Mouse (Mus musculus) retina, embryonic 14.5 days (tissue): ENCODE measurements at regions not wholly inside any gene's neighbourhood (a gene's known extent, or its start where the extent isn't known, plus 50 kb on each side); places are given as distances from the start of the nearest gene placed in this dataset.

Source experiments
- DNase-seq: peaks from one replicate; pipeline ENCODE4 v3.0.0-alpha.2; 2015; ENCODE audit warnings: low spot score

- peak; percentile 44 for DNase-seq
Observed at GRCm38 (mm10) chr2:133362693-133363443, 189.1 kb upstream of the Bmp2 start.

- no peak for DNase-seq
Observed at GRCm38 (mm10) chr2:133371490-133372215, 180.3 kb upstream of the Bmp2 start.

DNA sequence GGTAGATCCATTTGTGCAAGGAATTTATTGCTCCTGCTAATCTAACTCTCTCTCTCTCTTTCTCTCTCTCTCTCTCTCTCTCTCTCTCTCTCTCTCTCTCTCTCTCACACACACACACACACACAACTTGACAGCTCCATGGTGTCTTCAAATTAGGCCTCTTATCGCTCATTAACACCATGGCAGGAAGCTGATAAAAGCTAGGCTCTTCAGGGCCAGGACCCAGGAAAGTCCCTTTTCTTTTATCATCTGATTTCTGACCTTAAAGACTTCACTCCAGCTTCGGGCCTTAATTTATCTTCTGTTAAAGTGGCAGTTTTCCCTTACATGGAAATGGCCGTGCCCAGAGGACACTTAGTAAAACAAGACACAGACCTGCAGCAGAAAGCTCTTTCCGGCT, 178.4 kb upstream of the Bmp2 start:
- no peak for DNase-seq

DNA sequence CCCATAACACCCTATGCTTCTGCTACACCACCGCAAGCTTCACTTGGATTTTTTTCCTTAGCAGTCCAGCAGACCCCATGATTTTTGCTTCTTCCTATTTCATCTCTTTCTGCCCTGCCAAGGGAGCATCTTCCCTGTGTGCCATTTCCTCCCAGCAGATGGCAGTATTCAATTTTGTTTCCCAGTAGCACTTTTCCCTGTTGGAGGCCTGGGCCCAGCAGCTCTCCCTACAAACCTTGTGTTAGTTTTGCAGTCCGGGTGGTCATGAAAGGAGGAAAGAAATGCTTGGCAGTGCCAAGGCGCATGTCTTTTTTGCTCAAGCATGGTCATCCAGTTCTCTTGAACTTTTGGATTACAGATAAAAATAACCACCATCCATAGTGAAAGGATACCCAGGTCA, 170.9 kb upstream of the Bmp2 start:
- peak; percentile 38 for DNase-seq

DNA sequence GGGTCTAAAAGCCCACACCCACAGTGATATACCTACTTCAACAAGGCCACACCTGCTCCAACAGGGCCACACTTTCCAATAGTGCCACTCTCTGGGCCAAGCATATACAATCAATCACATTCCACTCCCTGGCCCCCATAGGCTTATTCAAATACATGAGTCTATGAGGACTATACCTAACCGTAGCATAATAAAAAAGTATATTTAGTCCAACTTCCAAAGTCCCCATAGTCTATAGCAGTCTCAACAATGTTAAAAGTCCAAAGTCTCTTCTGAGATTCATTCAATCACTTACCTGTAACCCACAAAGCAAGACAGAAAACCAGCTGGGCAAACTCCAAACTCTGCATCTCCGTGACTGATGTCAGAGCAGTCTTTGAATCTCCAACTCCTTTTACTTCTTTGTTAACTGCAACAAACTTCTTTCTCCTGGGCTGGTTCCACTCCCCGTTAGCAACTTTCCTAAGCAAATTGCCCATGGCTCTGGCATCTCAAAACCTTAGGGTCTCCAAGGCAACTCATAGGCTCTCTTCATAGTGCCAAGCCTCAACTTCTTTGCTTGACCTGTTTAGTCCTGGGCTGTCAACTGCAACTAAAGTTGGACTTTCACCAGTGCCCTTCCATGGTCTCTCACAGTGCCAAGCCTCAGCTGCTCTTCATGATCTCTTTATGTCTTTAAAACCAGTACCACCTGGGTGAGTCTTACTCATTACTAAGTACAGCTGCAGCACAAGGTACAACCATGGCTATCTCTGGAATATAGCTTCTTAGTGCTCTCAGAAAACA, 168.6 kb upstream of the Bmp2 start:
- DNase-seq = no peak

DNA sequence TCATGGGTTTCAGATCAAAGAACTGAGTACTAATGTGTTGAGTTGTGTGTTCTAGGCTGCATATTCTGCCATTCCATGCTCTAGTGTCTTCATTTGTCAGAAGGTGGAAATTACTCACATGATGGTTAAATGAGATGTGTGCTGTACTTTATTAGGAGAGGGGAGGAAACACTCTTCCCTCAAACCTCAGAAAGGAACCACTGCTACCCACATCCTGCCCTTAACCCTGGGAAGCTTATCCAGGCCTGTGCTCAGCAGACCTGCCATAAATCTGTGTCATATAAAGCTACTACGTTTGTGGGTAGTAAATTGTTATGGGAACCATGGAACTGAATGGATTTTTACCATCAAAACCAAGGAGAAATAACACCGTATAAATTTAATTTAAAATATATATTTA, 166.7 kb upstream of the Bmp2 start:
- DNase-seq = no peak

GRCm38 (mm10) chr2:133387349-133387748, 164.6 kb upstream of the Bmp2 start:
- DNase-seq = no peak

DNA sequence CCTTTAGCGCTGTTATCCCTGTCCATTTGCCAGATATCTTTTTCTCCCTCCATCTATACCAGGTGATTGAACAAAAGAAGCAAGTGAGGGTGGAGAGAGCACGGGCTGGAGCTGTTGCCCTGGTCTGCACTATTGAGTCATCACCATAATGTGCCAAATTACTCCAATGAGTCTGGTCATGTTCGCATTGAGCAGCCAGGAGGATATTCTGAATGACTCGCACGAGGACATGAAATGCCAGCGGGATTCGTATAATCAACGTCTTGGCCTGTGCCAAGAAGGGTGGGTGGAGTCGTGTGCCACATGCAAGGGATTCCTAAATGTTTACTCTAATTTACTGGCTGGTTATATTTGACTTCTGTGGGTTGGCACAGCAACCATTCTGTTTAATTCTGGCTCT, 159.7 kb upstream of the Bmp2 start:
- no peak for DNase-seq

GRCm38 (mm10) chr2:133397566-133397965, 154.4 kb upstream of the Bmp2 start:
- DNase-seq = no peak

DNA sequence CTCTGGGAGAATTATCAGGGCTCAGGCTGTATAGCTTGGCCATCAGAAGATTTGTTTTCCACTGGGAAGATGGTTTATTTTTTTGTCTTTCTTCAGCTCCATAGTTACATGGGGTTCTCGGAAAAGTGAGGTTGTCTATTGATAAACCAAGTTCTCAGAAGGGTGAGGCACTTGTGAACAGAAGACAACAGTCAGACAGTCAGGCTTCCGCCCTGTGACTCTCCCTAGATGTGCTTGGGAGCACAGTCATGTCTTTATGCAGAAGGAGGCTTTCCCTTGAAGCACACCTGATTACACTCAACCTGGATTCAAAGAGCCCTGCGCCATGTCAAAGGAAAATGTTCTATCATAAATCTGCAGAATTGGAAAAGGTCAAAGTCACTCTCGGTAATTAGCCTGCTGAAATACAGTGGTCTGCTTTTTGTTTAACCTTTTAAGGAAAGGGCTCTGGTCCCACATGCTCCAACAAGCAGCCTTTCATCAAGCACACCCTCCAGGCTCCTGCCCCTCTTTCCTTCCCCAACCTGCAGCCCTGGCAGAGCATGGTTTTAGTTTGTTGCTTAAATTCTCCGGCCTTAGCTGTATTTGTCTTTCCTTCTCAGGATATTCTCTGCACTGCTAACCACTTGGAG, 152.8 kb upstream of the Bmp2 start:
- no peak for DNase-seq

DNA sequence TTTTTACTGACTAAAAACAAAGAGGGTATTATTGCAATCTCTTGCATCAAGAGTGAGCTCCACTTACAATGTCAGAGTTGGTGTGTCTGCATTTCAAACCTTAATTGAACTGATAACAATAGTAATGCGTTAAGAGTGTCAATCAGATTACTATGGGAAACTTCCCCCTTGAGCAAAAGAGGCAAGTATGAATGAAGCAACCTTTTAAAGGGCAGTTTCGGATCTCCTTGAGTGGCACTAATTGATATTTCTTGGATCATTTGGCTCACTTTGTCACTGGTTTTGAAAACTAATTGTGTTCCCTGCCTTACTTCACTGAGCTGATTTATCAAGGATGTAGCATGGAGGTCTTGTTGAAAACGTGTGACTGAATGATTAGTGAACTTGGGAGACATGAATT, 151.0 kb upstream of the Bmp2 start:
- DNase-seq = peak; percentile 25

DNA sequence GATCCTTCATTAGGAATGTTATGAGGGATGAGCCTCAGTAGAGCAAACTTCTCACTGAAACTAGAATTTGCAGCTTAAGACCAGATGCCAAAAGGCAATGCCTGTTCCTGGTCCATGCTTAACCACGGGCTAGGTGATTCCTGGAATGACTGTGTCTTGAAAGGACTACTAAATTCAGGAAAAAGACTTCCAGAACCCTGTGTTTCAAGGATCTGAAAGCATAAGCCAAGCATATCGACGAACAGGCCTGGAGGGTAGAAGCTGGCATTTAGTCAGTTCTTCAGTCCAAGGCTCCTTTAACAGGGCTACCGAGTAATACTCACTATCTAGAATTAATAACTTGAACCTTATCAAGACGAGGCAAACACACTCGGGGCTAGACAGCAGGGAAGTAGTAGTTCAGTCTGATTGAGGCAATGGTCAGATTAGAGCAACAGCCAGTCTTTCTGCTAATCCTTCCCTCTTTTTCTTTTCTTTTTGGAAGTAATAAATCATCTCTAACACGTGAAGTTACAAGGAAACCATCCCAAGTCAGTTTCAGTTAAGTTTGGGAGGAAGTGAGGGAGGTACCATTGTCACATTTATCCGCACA, 134.9 kb upstream of the Bmp2 start:
- no peak for DNase-seq

GRCm38 (mm10) chr2:133419686-133420303, 132.2 kb upstream of the Bmp2 start:
- no peak for DNase-seq

DNA sequence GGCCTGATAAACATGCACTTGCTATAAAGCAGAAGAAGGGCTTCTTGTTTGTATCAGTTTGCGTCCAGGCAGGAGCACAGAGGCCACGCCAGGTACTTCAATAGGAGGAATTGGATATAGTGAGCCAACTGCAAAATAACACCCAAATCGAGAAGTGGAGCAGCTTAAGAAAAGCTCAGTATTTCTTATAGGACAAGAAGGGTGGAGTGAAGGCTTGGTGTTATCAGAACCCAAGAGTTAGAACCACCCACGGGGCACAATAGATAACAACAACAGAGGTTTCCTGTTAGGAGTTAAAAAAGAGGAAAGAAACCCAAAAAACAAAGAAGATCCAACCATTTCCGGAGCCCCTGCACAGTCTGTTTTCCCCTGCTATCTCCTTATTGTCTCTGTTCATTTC, 126.4 kb upstream of the Bmp2 start:
- no peak for DNase-seq

DNA sequence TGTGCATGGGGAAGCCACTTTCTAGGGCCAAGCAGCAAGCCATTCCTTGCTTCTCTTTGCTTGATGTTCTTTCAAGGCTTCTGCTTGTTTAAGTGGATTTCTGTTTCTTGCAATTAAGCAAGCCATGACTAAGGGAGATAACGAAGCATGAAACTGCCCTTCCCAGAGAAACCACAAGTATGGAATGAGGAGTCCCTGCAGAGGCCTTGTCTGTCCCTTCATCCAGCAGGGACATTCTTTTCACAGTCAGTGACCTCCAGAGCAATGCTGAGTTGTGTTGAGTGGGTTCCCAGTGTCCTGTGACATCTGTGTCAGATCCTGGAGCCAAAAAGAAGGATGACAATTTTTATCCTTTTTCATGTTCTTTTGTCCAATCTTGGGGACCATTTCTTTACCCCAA, 124.9 kb upstream of the Bmp2 start:
- DNase-seq = no peak

GRCm38 (mm10) chr2:133429369-133430062, 122.4 kb upstream of the Bmp2 start:
- no peak for DNase-seq

- peak; percentile 48 for DNase-seq
Observed at GRCm38 (mm10) chr2:133430741-133431438, 121.1 kb upstream of the Bmp2 start.

GRCm38 (mm10) chr2:133432141-133432813, 119.7 kb upstream of the Bmp2 start:
- DNase-seq = no peak

- DNase-seq = no peak
Observed at GRCm38 (mm10) chr2:133436913-133437843, 114.8 kb upstream of the Bmp2 start.
